Mouse (Mus musculus) forebrain, embryonic 11.5 days (tissue): Measurements from ENCODE around the gene Fkbp2. TPM values are rescaled to one million over a fixed set of nuclear protein-coding genes. Genes with fewer than 3 reads are reported as not detected.
A peak's percentile ranks its signal among the peaks of the same experiment; 100 is the strongest.

ENCODE experiments used
- ATAC-seq: fragments of 200-750 bp; cut with Nextera tagmentation; replicated peaks from 2 replicates; pipeline ENCODE4 v1.8.0; 2017; ENCODE audit warnings: moderate TSS enrichment; ENCODE audit not compliant: low FRiP score
- DNase-seq: peaks from one replicate; pipeline ENCODE4 v3.0.0-alpha.2; 2017; ENCODE audit warnings: low spot score
- H3K27ac ChIP-seq: fragments of 300-500 bp; sonication (generic); 2 replicates; pipeline ENCODE4 v1.5.1; 2014; ENCODE audit warnings: low read depth, low read length
- H3K27me3 ChIP-seq: fragments of 300-500 bp; sonication (generic); 2 replicates; pipeline ENCODE4 v1.6.1; 2014; ENCODE audit warnings: mild to moderate bottlenecking, low read length, mixed read lengths; ENCODE audit not compliant: control insufficient read depth, insufficient read depth
- H3K36me3 ChIP-seq: fragments of 300-500 bp; sonication (generic); 2 replicates; pipeline ENCODE4 v1.6.1; 2014; ENCODE audit warnings: mild to moderate bottlenecking, low read length, moderate library complexity, mixed read lengths; ENCODE audit not compliant: control insufficient read depth, insufficient read depth
- H3K4me1 ChIP-seq: fragments of 300-500 bp; sonication (generic); replicated peaks from 2 replicates; pipeline ENCODE4 v1.6.1; 2014; ENCODE audit warnings: low read length, mixed read lengths; ENCODE audit not compliant: control insufficient read depth, insufficient read depth
- H3K4me2 ChIP-seq: fragments of 300-500 bp; sonication (generic); 2 replicates; pipeline ENCODE4 v1.6.1; 2014; ENCODE audit warnings: low read depth, mild to moderate bottlenecking, low read length, moderate library complexity, mixed read lengths; ENCODE audit not compliant: severe bottlenecking
- H3K4me3 ChIP-seq: fragments of 300-500 bp; sonication (generic); 2 replicates; pipeline ENCODE4 v1.5.1; 2014; ENCODE audit warnings: low read depth, low read length
- H3K9ac ChIP-seq: fragments of 300-500 bp; sonication (generic); 2 replicates; pipeline ENCODE4 v1.6.1; 2014; ENCODE audit warnings: low read length
- H3K9me3 ChIP-seq: fragments of 300-500 bp; sonication (generic); 2 replicates; pipeline ENCODE4 v1.6.1; 2016; ENCODE audit warnings: low read length, mixed read lengths; ENCODE audit not compliant: control insufficient read depth
- WGBS: fragments of 180-500 bp; shearing (Covaris S2); extraction: QIAGEN DNeasy Blood & Tissue Kit; methylation state at CpG from one replicate; pipeline ENCODE4 v1.1.7; 2014; 5-methylcytosine and 5-hydroxymethylcytosine counted together
- polyA plus RNA-seq: library from polyadenylated mRNA; unstranded; fragments of >200 nt; fragmentation: Nextera tagmentation; extraction: Ambion mirVana; gene quantifications from 2 replicates; pipeline ENCODE4 v1.2.1, GENCODE M21; 2014

Fkbp2 gene
- polyA plus RNA-seq, 1 experiment from 2014 or later: 65.4 TPM

DNA sequence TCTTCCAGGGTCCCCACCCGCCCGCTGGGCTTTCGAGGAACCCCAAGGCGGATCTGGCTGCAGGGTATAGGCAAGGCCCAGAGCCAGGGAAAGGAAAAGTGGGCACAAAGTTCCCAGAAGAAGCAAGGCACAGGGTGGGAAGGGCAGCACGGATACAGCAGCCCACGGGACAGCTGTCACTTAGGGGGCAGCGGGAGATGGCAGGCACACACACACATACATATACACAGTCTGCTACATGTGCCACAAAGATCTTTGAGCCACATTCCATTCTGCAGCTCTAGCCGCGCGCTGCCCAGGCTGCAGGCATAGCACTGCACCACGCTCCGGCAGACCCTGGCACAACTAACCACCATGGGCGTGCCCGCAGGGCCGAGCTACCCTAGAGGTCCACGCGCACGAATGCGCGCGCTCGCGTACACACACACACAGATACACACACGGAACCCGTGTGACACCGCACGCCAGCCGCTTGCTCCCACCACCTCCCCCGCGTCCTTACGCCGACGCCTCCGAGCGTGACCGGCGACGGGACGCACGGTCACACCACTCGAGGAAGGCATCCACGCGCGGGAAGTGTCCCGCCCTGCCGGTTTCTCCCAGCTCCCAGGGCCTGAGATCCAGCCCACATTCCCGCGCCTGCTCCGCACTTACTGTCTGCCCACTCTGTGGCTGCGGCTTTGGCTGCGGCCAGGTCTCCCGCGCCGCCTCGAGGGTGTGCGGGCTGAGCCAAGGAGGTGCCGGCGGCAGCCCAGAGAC is 46.7 kb downstream of the Fkbp2 start:
- peaks cover 60% of the 10 kb centered on the region for H3K27me3 ChIP-seq
- peak overlapping the region; percentile 41 for H3K4me2 ChIP-seq
- no peak for DNase-seq
- 3% methylated on average over 56 of the region's 58 CpGs for WGBS
- no peaks in the 10 kb centered on the region for H3K36me3 ChIP-seq
- ATAC-seq: 0 out of 2 replicates have a peak, but pooled peaks have one; percentile 39
- peaks cover 7% of the 10 kb centered on the region; the same call in 1 of the 2 replicates for H3K4me1 ChIP-seq
- peak overlapping the region; percentile 5; the same call in 1 of the 2 replicates for H3K9ac ChIP-seq
- H3K4me3 ChIP-seq: peak overlapping the region; percentile 22
- no peaks in the 10 kb centered on the region for H3K9me3 ChIP-seq
- H3K27ac ChIP-seq: no peak overlapping the region

- DNase-seq (no peak), ATAC-seq (no peak)
- H3K27ac ChIP-seq: no peak overlapping the region
- no peak overlapping the region for H3K9ac ChIP-seq
- no peaks in the 10 kb centered on the region for H3K36me3 ChIP-seq
- H3K4me2 ChIP-seq: no peak overlapping the region
- H3K9me3 ChIP-seq: no peaks in the 10 kb centered on the region
- H3K4me1 ChIP-seq: peaks cover 7% of the 10 kb centered on the region; the same call in 1 of the 2 replicates
- WGBS: 20% methylated on average over 4 of the region's 4 CpGs
- H3K27me3 ChIP-seq: peaks cover 63% of the 10 kb centered on the region
- H3K4me3 ChIP-seq: no peak overlapping the region; the same call in 1 of the 2 replicates
Measured at GRCm38 (mm10) chr19:6933102-6933435, 47.2 kb downstream of the Fkbp2 start.

DNA sequence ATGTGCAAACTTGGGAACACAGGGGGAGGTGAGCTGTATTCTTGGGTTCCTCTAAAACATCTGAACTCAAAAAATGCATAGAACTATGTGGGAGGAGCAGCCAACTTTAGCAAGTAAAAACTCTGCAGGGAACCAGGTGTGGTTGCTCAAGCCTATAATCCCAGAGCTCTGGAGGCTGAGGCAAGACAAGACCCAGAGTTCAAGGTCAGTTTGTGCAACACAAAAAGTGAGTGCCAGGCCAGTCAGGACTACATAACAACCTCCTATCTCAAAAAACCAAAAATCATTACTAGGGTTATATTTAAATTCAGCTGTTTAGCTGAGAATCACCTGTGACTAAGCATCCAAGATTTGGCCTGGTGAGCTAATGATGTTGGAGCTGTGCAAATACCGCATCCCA is 48.3 kb downstream of the Fkbp2 start:
- Histone ChIP-seq H3K27ac (no peak overlapping the region), H3K4me3 (no peak overlapping the region), H3K4me1 (peaks cover 10% of the 10 kb centered on the region; the same call in 1 of the 2 replicates), H3K9ac (no peak overlapping the region), H3K9me3 (no peaks in the 10 kb centered on the region), H3K4me2 (no peak overlapping the region), H3K27me3 (peaks cover 74% of the 10 kb centered on the region), H3K36me3 (no peaks in the 10 kb centered on the region)
- whole genome bisulfite sequencing: 50% methylated on average over 1 of the region's 1 CpGs
- ATAC-seq (no peak), DNase-seq (no peak)

DNA sequence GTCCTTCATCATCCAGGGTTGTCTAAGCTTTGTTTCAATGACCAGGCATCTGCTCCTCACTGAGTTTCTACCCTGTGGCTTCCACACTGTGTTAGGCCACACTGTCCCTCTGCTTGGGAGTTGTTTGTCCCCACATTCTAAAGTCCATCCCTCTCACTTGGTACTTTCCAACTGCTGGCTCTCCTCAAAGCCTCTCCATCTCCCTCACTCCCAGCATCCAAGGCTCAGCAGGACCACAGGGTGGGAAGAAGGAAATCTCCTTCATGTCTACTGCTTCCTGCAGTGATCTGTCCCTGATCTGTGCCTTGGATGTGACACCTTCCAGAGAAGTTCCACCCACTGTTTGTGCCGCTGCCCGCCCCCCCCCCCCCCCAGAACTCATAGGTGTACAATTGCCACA is 49.3 kb downstream of the Fkbp2 start:
- no peaks in the 10 kb centered on the region for H3K9me3 ChIP-seq
- WGBS: 0% methylated on average over 2 of the region's 2 CpGs
- no peak overlapping the region for H3K4me3 ChIP-seq
- peaks cover 81% of the 10 kb centered on the region for H3K27me3 ChIP-seq
- DNase-seq (no peak), ATAC-seq (no peak)
- no peak overlapping the region for H3K4me2 ChIP-seq
- no peak overlapping the region for H3K9ac ChIP-seq
- H3K27ac ChIP-seq: no peak overlapping the region
- H3K4me1 ChIP-seq: peaks cover 10% of the 10 kb centered on the region; the same call in 1 of the 2 replicates
- no peaks in the 10 kb centered on the region for H3K36me3 ChIP-seq

- peaks cover 80% of the 10 kb centered on the region for H3K27me3 ChIP-seq
- no peak overlapping the region for H3K4me3 ChIP-seq
- no peaks in the 10 kb centered on the region for H3K36me3 ChIP-seq
- 11% methylated on average over 9 of the region's 9 CpGs for WGBS
- peaks cover 7% of the 10 kb centered on the region; the same call in 1 of the 2 replicates for H3K4me1 ChIP-seq
- ATAC-seq (no peak), DNase-seq (no peak)
- H3K27ac ChIP-seq: no peak overlapping the region
- H3K9me3 ChIP-seq: no peaks in the 10 kb centered on the region
- H3K9ac ChIP-seq: no peak overlapping the region
- H3K4me2 ChIP-seq: no peak overlapping the region
Measured at GRCm38 (mm10) chr19:6928080-6928479, 52.2 kb downstream of the Fkbp2 start.

Other genes with a start within 250 kb of the Fkbp2 start
- gene Rps6ka4, start 139.9 kb downstream of the Fkbp2 start, polyA plus RNA-seq: 6.0 and 7.2 TPM in 2 replicates
- 0.56 and 0.80 TPM in 2 replicates for gene Ccdc88b, start 122.3 kb downstream of the Fkbp2 start, polyA plus RNA-seq
- 144 and 152 TPM in 2 replicates for gene Trmt112, start 70.8 kb downstream of the Fkbp2 start, polyA plus RNA-seq
- gene Prdx5, start 70.4 kb downstream of the Fkbp2 start, polyA plus RNA-seq: 105 and 106 TPM in 2 replicates
- 5.4 TPM in 2 replicates for gene Esrra, start 58.7 kb downstream of the Fkbp2 start, polyA plus RNA-seq
- not detected in 2 replicates for gene Catsperz, start 55.1 kb downstream of the Fkbp2 start, polyA plus RNA-seq
- not detected in 2 replicates for gene Kcnk4, start 46.0 kb downstream of the Fkbp2 start, polyA plus RNA-seq
- 56.6 and 57.0 TPM in 2 replicates for gene Bad, start 38.6 kb downstream of the Fkbp2 start, polyA plus RNA-seq
- 32.7 and 34.3 TPM in 2 replicates for gene Gpr137, start 38.0 kb downstream of the Fkbp2 start, polyA plus RNA-seq
- 305 and 329 TPM in 2 replicates for gene Ppp1r14b, start 5.5 kb downstream of the Fkbp2 start, polyA plus RNA-seq
- gene Plcb3, start 4.0 kb downstream of the Fkbp2 start, polyA plus RNA-seq: 21.2 and 24.1 TPM in 2 replicates
- gene Vegfb, start 7.2 kb upstream of the Fkbp2 start, polyA plus RNA-seq: 29.5 and 32.7 TPM in 2 replicates
- 14.5 and 18.8 TPM in 2 replicates for gene Dnajc4, start 12.1 kb upstream of the Fkbp2 start, polyA plus RNA-seq
- gene Nudt22, start 15.6 kb upstream of the Fkbp2 start, polyA plus RNA-seq: 13.5 and 14.6 TPM in 2 replicates
- gene Trpt1, start 15.6 kb upstream of the Fkbp2 start, polyA plus RNA-seq: 12.8 and 14.9 TPM in 2 replicates
- 8.0 and 8.5 TPM in 2 replicates for gene Fermt3, start 39.0 kb upstream of the Fkbp2 start, polyA plus RNA-seq
- gene Stip1, start 59.5 kb upstream of the Fkbp2 start, polyA plus RNA-seq: 428 and 444 TPM in 2 replicates
- gene Macrod1, start 76.3 kb upstream of the Fkbp2 start, polyA plus RNA-seq: 3.6 and 4.0 TPM in 2 replicates
- 7.7 and 9.0 TPM in 2 replicates for gene Flrt1, start 125.2 kb upstream of the Fkbp2 start, polyA plus RNA-seq
- gene Otub1, start 225.8 kb upstream of the Fkbp2 start, polyA plus RNA-seq: 238 and 256 TPM in 2 replicates
- 678 and 706 TPM in 2 replicates for gene Cox8a, start 237.1 kb upstream of the Fkbp2 start, polyA plus RNA-seq